Mouse (Mus musculus) hindbrain, embryonic 16.5 days (tissue): Measurements from ENCODE around the gene Spg7. TPM values are rescaled to one million over a fixed set of nuclear protein-coding genes. Genes with fewer than 3 reads are reported as not detected.

Source experiments
- ATAC-seq: fragments of 200-750 bp; cut with Nextera tagmentation; 2 replicates; pipeline ENCODE4 v1.8.0; 2017; ENCODE audit warnings: moderate TSS enrichment, moderate library complexity
- H3K27ac ChIP-seq: fragments of 300-500 bp; sonication (generic); 2 replicates; pipeline ENCODE4 v1.5.1; 2014; ENCODE audit warnings: low read depth, mild to moderate bottlenecking, control low read depth, low read length, moderate library complexity
- H3K27me3 ChIP-seq: fragments of 300-500 bp; sonication (generic); replicated peaks from 2 replicates; pipeline ENCODE4 v1.6.1; 2014; ENCODE audit warnings: low read length; ENCODE audit not compliant: control insufficient read depth, insufficient read depth
- H3K36me3 ChIP-seq: fragments of 300-500 bp; sonication (generic); 2 replicates; pipeline ENCODE4 v1.6.1; 2014; ENCODE audit warnings: mild to moderate bottlenecking, low read length, moderate library complexity, mixed read lengths; ENCODE audit not compliant: control insufficient read depth, insufficient read depth
- H3K4me1 ChIP-seq: fragments of 300-500 bp; sonication (generic); 2 replicates; pipeline ENCODE4 v1.6.1; 2014; ENCODE audit warnings: low read depth, low read length; ENCODE audit not compliant: control insufficient read depth, insufficient read depth
- H3K4me2 ChIP-seq: fragments of 300-500 bp; sonication (generic); 2 replicates; pipeline ENCODE4 v1.6.1; 2014; ENCODE audit warnings: mild to moderate bottlenecking, low read length, control low read depth, moderate library complexity
- H3K4me3 ChIP-seq: fragments of 300-500 bp; sonication (generic); 2 replicates; pipeline ENCODE4 v1.5.1; 2014; ENCODE audit warnings: mild to moderate bottlenecking, low read length, control low read depth, moderate library complexity
- H3K9ac ChIP-seq: fragments of 300-500 bp; sonication (generic); 2 replicates; pipeline ENCODE4 v1.6.1; 2014; ENCODE audit warnings: low read depth, mild to moderate bottlenecking, control low read depth, low read length, moderate library complexity
- H3K9me3 ChIP-seq: fragments of 300-500 bp; sonication (generic); 2 replicates; pipeline ENCODE4 v1.6.1; 2014; ENCODE audit warnings: mild to moderate bottlenecking, low read length, moderate library complexity; ENCODE audit not compliant: control insufficient read depth
- WGBS: fragments of 180-500 bp; shearing (Covaris S2); extraction: QIAGEN DNeasy Blood & Tissue Kit; methylation state at CpG from one replicate; pipeline ENCODE4 v1.1.7; 2014; 5-methylcytosine and 5-hydroxymethylcytosine counted together
- polyA plus RNA-seq: library from polyadenylated mRNA; unstranded; fragments of >200 nt; fragmentation: Nextera tagmentation; extraction: Ambion mirVana; gene quantifications from 2 replicates; pipeline ENCODE4 v1.2.1, GENCODE M21; 2015

The Spg7 gene
- polyA plus RNA-seq, 1 experiment from 2014 or later, result 46.5 TPM

GRCm38 (mm10) chr8:123071176-123071575 is 8.4 kb downstream of the Spg7 start:
- 60% methylated on average over 4 of the region's 4 CpGs for WGBS

GRCm38 (mm10) chr8:123077213-123077612 is 14.5 kb downstream of the Spg7 start:
- H3K9me3 ChIP-seq, result no peaks in the 10 kb centered on the region
- H3K4me3 ChIP-seq, result no peak overlapping the region
- H3K27me3 ChIP-seq, result no peaks in the 10 kb centered on the region
- H3K4me2 ChIP-seq, result no peak overlapping the region
- no peaks in the 10 kb centered on the region for H3K4me1 ChIP-seq
- peaks cover 25% of the 10 kb centered on the region for H3K36me3 ChIP-seq
- 94% methylated on average over 6 of the region's 6 CpGs for WGBS
- H3K27ac ChIP-seq, result no peak overlapping the region
- H3K9ac ChIP-seq, result no peak overlapping the region
- no peak for ATAC-seq

More at GRCm38 (mm10) chr8:123071176-123071575, 8.4 kb downstream of the Spg7 start:
- no peaks in the 10 kb centered on the region for H3K27me3 ChIP-seq
- H3K27ac ChIP-seq, result no peak overlapping the region
- ATAC-seq, result no peak
- no peak overlapping the region for H3K9ac ChIP-seq
- H3K4me1 ChIP-seq, result peaks cover 12% of the 10 kb centered on the region
- no peak overlapping the region for H3K4me2 ChIP-seq
- H3K4me3 ChIP-seq, result no peak overlapping the region
- H3K36me3 ChIP-seq, result peaks cover 11% of the 10 kb centered on the region
- no peaks in the 10 kb centered on the region for H3K9me3 ChIP-seq

- no peak for ATAC-seq
- Histone ChIP-seq H3K4me2 (no peak overlapping the region), H3K9ac (no peak overlapping the region), H3K27me3 (no peaks in the 10 kb centered on the region), H3K36me3 (peaks cover 30% of the 10 kb centered on the region), H3K4me3 (no peak overlapping the region), H3K27ac (peak overlapping the region; percentile 14; the same call in 1 of the 2 replicates), H3K9me3 (no peaks in the 10 kb centered on the region), H3K4me1 (no peaks in the 10 kb centered on the region)
- 79% methylated on average over 6 of the region's 6 CpGs for WGBS
Observed at GRCm38 (mm10) chr8:123082993-123083392, 20.3 kb downstream of the Spg7 start.

- Histone ChIP-seq H3K9me3 (no peaks in the 10 kb centered on the region), H3K27me3 (no peaks in the 10 kb centered on the region), H3K4me2 (no peak overlapping the region), H3K36me3 (peaks cover 35% of the 10 kb centered on the region), H3K4me3 (no peak overlapping the region), H3K4me1 (no peaks in the 10 kb centered on the region), H3K27ac (no peak overlapping the region; the same call in 1 of the 2 replicates), H3K9ac (no peak overlapping the region)
- ATAC-seq, result peak; percentile 54; the same call in 1 of the 2 replicates
- 89% methylated on average over 12 of the region's 12 CpGs for WGBS
Observed at GRCm38 (mm10) chr8:123083610-123084009, 20.9 kb downstream of the Spg7 start.

- WGBS, result 87% methylated on average over 9 of the region's 9 CpGs
- Histone ChIP-seq H3K4me3 (no peak overlapping the region), H3K36me3 (peaks cover 56% of the 10 kb centered on the region), H3K9me3 (no peaks in the 10 kb centered on the region), H3K27ac (no peak overlapping the region), H3K9ac (no peak overlapping the region), H3K4me1 (no peaks in the 10 kb centered on the region), H3K27me3 (no peaks in the 10 kb centered on the region), H3K4me2 (no peak overlapping the region)
- no peak for ATAC-seq
Observed at GRCm38 (mm10) chr8:123087289-123087688, 24.5 kb downstream of the Spg7 start.

- Histone ChIP-seq H3K9me3 (no peaks in the 10 kb centered on the region), H3K27me3 (no peaks in the 10 kb centered on the region), H3K4me1 (peaks cover 4% of the 10 kb centered on the region), H3K36me3 (peaks cover 24% of the 10 kb centered on the region), H3K4me2 (no peak overlapping the region), H3K27ac (peak overlapping the region; percentile 18), H3K4me3 (no peak overlapping the region), H3K9ac (no peak overlapping the region)
- 82% methylated on average over 11 of the region's 11 CpGs for WGBS
- ATAC-seq, result peak; percentile 32; the same call in 1 of the 2 replicates
Observed at GRCm38 (mm10) chr8:123097216-123097615, 34.5 kb downstream of the Spg7 start.

GRCm38 (mm10) chr8:123097786-123098584 is 35.2 kb downstream of the Spg7 start:
- WGBS, result 71% methylated on average over 12 of the region's 12 CpGs
- Histone ChIP-seq H3K4me1 (peaks cover 4% of the 10 kb centered on the region), H3K27ac (peak overlapping the region; percentile 18), H3K36me3 (peaks cover 24% of the 10 kb centered on the region), H3K4me2 (no peak overlapping the region), H3K9ac (no peak overlapping the region), H3K4me3 (no peak overlapping the region), H3K27me3 (no peaks in the 10 kb centered on the region), H3K9me3 (no peaks in the 10 kb centered on the region)
- peak; percentile 52 for ATAC-seq

- WGBS, result 67% methylated on average over 8 of the region's 8 CpGs
- Histone ChIP-seq H3K36me3 (peaks cover 16% of the 10 kb centered on the region), H3K4me1 (peaks cover 17% of the 10 kb centered on the region), H3K4me2 (no peak overlapping the region), H3K9ac (no peak overlapping the region), H3K9me3 (no peaks in the 10 kb centered on the region), H3K27me3 (no peaks in the 10 kb centered on the region), H3K27ac (no peak overlapping the region), H3K4me3 (no peak overlapping the region)
- ATAC-seq, result no peak
Observed at GRCm38 (mm10) chr8:123100288-123100687, 37.5 kb downstream of the Spg7 start.

- Histone ChIP-seq H3K27ac (no peak overlapping the region), H3K9ac (no peak overlapping the region), H3K4me2 (no peak overlapping the region), H3K4me1 (peaks cover 17% of the 10 kb centered on the region), H3K36me3 (peaks cover 18% of the 10 kb centered on the region), H3K9me3 (no peaks in the 10 kb centered on the region), H3K4me3 (no peak overlapping the region), H3K27me3 (no peaks in the 10 kb centered on the region)
- ATAC-seq, result no peak
- WGBS, result 81% methylated on average over 4 of the region's 4 CpGs
Observed at GRCm38 (mm10) chr8:123101244-123101643, 38.5 kb downstream of the Spg7 start.
